9 mouse cellular contexts compared by ENCODE assay signal in the genomic region with DNA sequence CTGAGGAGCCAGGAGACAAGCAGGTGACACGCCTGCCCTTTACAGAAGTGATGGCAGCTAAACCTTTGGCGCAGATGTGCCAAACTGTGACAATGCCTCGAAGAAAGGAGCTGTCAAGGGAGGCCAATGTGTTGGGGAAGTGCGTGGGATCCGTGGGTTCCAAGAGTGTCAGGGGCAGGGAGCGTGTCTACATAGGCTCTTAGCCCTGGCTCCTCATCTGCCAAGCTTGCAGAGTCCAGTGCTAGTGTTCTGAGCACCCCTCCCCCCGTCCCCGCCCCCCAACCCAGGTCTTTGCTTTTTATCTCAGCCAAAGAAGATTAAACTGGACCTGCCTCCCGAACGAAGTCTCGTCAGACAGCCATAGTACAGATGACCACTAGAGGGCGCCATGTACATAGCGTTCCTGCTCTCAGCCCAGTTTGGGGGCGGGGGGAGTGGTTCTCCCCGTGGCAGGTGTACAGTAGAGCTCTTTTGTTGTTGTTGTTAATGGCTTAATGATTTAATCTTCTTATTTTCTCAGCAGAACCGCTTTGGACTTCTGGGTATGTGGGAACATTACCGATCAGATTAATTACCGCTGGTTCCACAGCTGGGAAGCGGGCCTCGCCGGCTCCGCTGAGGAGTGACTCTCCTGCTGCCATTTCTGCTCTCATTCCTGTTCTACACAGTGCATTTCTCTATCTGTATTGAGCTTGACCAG. TPM values are rescaled to one million over a fixed set of nuclear protein-coding genes. Genes with fewer than 3 reads are reported as not detected.
DNase-seq lines count a peak whose midpoint lies in the region; ATAC-seq and TF ChIP-seq lines count a peak whose summit lies in the region.
"Had no signal": no experiment of that assay in that cellular context is flagged by ENCODE, and none has a peak within 500 bp of the region (broad histone marks: within the 10 kb centered on the region; RNA-seq: fewer than 3 reads in every experiment).

No protein-coding gene starts in this region.

- no peak overlapping the region for H3K4me3 ChIP-seq in cerebellum, adult 2 months (replicated peaks; ENCODE audit: insufficient read depth, low read depth, low read length)
- no peak overlapping the region for H3K4me3 ChIP-seq in hindbrain, embryonic 16.5 days (ENCODE audit: low read length)
- peak overlapping the region; percentile 31 for H3K4me3 ChIP-seq in left cerebral cortex, adult 2 months
- H3K4me3 ChIP-seq: liver, embryonic 15.5 days had no signal

- H3K27ac ChIP-seq in cerebellum, adult 2 months (ENCODE audit: insufficient read depth, low read length): no peak overlapping the region
- peak overlapping the region; percentile 57 for H3K27ac ChIP-seq in hindbrain, embryonic 16.5 days (ENCODE audit: low read depth, low read length)
- H3K27ac ChIP-seq in left cerebral cortex, adult 2 months: no peak overlapping the region
- H3K27ac ChIP-seq: liver, embryonic 15.5 days had no signal

- peaks cover 8% of the 10 kb centered on the region for H3K4me1 ChIP-seq in cerebellum, adult 2 months (ENCODE audit: control insufficient read depth, insufficient read depth, low read length)
- H3K4me1 ChIP-seq in hindbrain, embryonic 16.5 days (ENCODE audit: control insufficient read depth, insufficient read depth, low read depth, low read length): peaks cover 8% of the 10 kb centered on the region

- H3K27me3 ChIP-seq in cerebellum, adult 2 months (ENCODE audit: control insufficient read depth, insufficient read depth, low read length): no peaks in the 10 kb centered on the region
- no peaks in the 10 kb centered on the region; the same call in none of the 2 replicates for H3K27me3 ChIP-seq in hindbrain, embryonic 16.5 days (replicated peaks; ENCODE audit: control insufficient read depth, insufficient read depth, low read length)
- H3K27me3 ChIP-seq: liver, embryonic 15.5 days had no signal

- ATAC-seq in hindbrain, embryonic 16.5 days: peak; percentile 81
- ATAC-seq in megakaryocyte-erythroid progenitor cell, adult 5-6 weeks (replicated peaks; ENCODE audit: low FRiP score, low TSS enrichment, poor library complexity, severe bottlenecking): 0 out of 2 replicates have a peak, but pooled peaks have one; percentile 23

- H3K36me3 ChIP-seq in hindbrain, embryonic 16.5 days (ENCODE audit: control insufficient read depth, insufficient read depth, low read length): no peaks in the 10 kb centered on the region
- H3K36me3 ChIP-seq: liver, embryonic 15.5 days had no signal

- H3K9ac ChIP-seq in hindbrain, embryonic 16.5 days (ENCODE audit: low read depth, low read length): peak overlapping the region; percentile 24; the same call in 1 of the 2 replicates
- H3K9ac ChIP-seq: liver, embryonic 15.5 days had no signal

- no peaks in the 10 kb centered on the region for H3K9me3 ChIP-seq in hindbrain, embryonic 16.5 days (ENCODE audit: control insufficient read depth, low read length)
- H3K9me3 ChIP-seq: liver, embryonic 15.5 days had no signal

- no peak for TF ChIP-seq POLR2A in cerebellum, adult 2 months (IDR thresholded peaks at IDR 0.05; ENCODE audit: borderline replicate concordance, insufficient read depth, low read length)

- intact Hi-C loops in left cerebral cortex, adult 2 months (cut with DNase I): loop anchor here (1.0 to 5.0 kb wide), 4 partner anchors 187 to 371 kb away; partner anchors contain the start of gene Shisal1

- TF ChIP-seq CTCF in cerebellum, adult 2 months (IDR thresholded peaks at IDR 0.05; ENCODE audit: borderline replicate concordance, insufficient read depth, low read depth, low read length): peak; percentile 89
- peak; percentile 88 for TF ChIP-seq CTCF in left cerebral cortex, adult 2 months (IDR thresholded peaks at IDR 0.05)

- peak overlapping the region; percentile 44 for H3K4me2 ChIP-seq in hindbrain, embryonic 16.5 days (ENCODE audit: low read length)
- H3K4me2 ChIP-seq: liver, embryonic 15.5 days had no signal

- DNase-seq in NIH3T3 (ENCODE audit: low read depth): peak; percentile 81
- peak; percentile 66 to 76 for DNase-seq in cerebellum, adult 2 months
- peak; percentile 80 for DNase-seq in forelimb bud, embryonic 11.5 days (ENCODE audit: low read depth, low spot score)
- peak; percentile 82 to 85 for DNase-seq in left cerebral cortex, adult 2 months (ENCODE audit: extremely low spot score in 1 of 2, low spot score in 2 of 2)
- DNase-seq in right cerebral cortex, postnatal 14 days: peak; percentile 87
- peak; percentile 84 for DNase-seq in urinary bladder, postnatal 14 days (ENCODE audit: low spot score)

- WGBS in cerebellum, adult 2 months: 34% methylated on average over 22 of the region's 22 CpGs
- WGBS in hindbrain, embryonic 16.5 days: 15% methylated on average over 22 of the region's 22 CpGs

RNA-seq across cellular contexts. Expression of gene Parvb, which starts 28.4 kb away (rescaled TPM):
- 16.4 and 18.1 TPM in 2 replicates for polyA plus RNA-seq in cerebellum, adult 2 months (2012; rRNA removed)
- 4.3 and 4.8 TPM in 2 replicates for polyA plus RNA-seq in hindbrain, embryonic 16.5 days (2015; fragmentation: Nextera tagmentation; extraction: Ambion mirVana)
- 10 to 100 TPM; 19.3 to 20.9 TPM for total RNA-seq in left cerebral cortex, adult 2 months (2021)
- total RNA-seq in megakaryocyte-erythroid progenitor cell, adult 5-6 weeks (2014; fragmentation: Nextera tagmentation): 28.9 and 29.8 TPM in 2 replicates
- total RNA-seq in megakaryocyte-erythroid progenitor cell, adult 5-6 weeks (2017): 2.1 and 3.2 TPM in 2 replicates
